Mouse (Mus musculus) hindlimb bud, embryonic 11.5 days (tissue): ENCODE results near the gene Arhgap28.
A peak's percentile ranks its signal among the peaks of the same experiment; 100 is the strongest.

ENCODE experiments used
- DNase-seq: peaks from one replicate; pipeline ENCODE4 v3.0.0-alpha.2; 2012; ENCODE audit warnings: low read depth, low spot score; ENCODE audit errors: extremely low spot score

Arhgap28 gene

GRCm38 (mm10) chr17:68003741-68004560 is at the start of gene Arhgap28:
TSS of gene Arhgap28 (minus strand) at chr17:68004120.
- peak; percentile 91 for DNase-seq

GRCm38 (mm10) chr17:68046341-68046675 is 42.4 kb upstream of the Arhgap28 start:
- no peak for DNase-seq

GRCm38 (mm10) chr17:68045655-68046340 is 41.9 kb upstream of the Arhgap28 start:
- no peak for DNase-seq

- no peak for DNase-seq
Observed at GRCm38 (mm10) chr17:68042377-68042776, 38.5 kb upstream of the Arhgap28 start.

GRCm38 (mm10) chr17:68037011-68037410 is 33.1 kb upstream of the Arhgap28 start:
- no peak for DNase-seq

- DNase-seq = no peak
Observed at GRCm38 (mm10) chr17:68029495-68029894, 25.6 kb upstream of the Arhgap28 start.

- no peak for DNase-seq
Observed at GRCm38 (mm10) chr17:68028519-68028918, 24.6 kb upstream of the Arhgap28 start.

GRCm38 (mm10) chr17:68024327-68024726 is 20.4 kb upstream of the Arhgap28 start:
- no peak for DNase-seq

GRCm38 (mm10) chr17:68019466-68020065 is 15.6 kb upstream of the Arhgap28 start:
- no peak for DNase-seq

GRCm38 (mm10) chr17:68017095-68017494 is 13.2 kb upstream of the Arhgap28 start:
- DNase-seq = no peak

GRCm38 (mm10) chr17:68011606-68012005 is 7.7 kb upstream of the Arhgap28 start:
- DNase-seq = no peak

GRCm38 (mm10) chr17:68010041-68010440 is 6.1 kb upstream of the Arhgap28 start:
- no peak for DNase-seq

GRCm38 (mm10) chr17:68004581-68005330 is 836 bp upstream of the Arhgap28 start:
- DNase-seq = no peak

- DNase-seq = no peak
Observed at GRCm38 (mm10) chr17:68002608-68003595, 1.0 kb downstream of the Arhgap28 start.

GRCm38 (mm10) chr17:67999801-68000200 is 4.1 kb downstream of the Arhgap28 start:
- DNase-seq = no peak

- DNase-seq = no peak
Observed at GRCm38 (mm10) chr17:67996769-67997155, 7.2 kb downstream of the Arhgap28 start.

GRCm38 (mm10) chr17:67996097-67996768 is 7.7 kb downstream of the Arhgap28 start:
- DNase-seq = no peak

GRCm38 (mm10) chr17:67995277-67995819 is 8.6 kb downstream of the Arhgap28 start:
- no peak for DNase-seq

- DNase-seq = no peak
Observed at GRCm38 (mm10) chr17:67994861-67995260, 9.1 kb downstream of the Arhgap28 start.
